Mouse (Mus musculus): ENCODE measurements around the gene Sars2.

DNA sequence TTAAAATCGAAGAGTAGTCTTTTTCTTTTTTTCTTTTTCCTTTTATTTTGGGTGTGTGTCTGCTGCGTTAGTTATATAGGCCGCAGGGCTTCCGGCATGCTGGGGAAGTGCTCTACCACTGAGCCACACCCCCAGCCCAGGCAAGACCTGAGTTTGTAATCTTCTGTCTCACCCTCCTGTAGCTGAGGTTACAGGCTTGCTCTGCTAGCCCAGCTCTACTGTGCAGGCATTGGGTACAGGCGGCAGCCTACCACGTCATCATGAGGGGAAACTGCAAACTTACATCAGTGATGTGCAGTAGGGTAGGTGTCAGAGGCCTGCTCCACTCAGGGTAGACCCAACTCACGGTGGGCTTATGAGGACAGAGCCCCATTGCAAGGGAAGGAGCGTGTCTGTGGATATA, 39.5 kb downstream of the Sars2 start:
- no peak for TF ChIP-seq CTCF (IDR thresholded peaks at IDR 0.05; ENCODE audit: low read depth)
- no peak for TF ChIP-seq EP300 (optimal IDR thresholded peaks at IDR 0.05)
